Mouse (Mus musculus) ES-E14 (cell line): Measurements from ENCODE around the gene Kmt2b. TPM values are rescaled to one million over a fixed set of nuclear protein-coding genes. Genes with fewer than 3 reads are reported as not detected.

Experiments used
- DNase-seq: peaks from one replicate; pipeline ENCODE4 v3.0.0-alpha.2; 2013; ENCODE audit warnings: low read depth, low spot score
- H3K27ac ChIP-seq: 2 replicates; pipeline ENCODE4 v1.5.1; 2012; ENCODE audit warnings: low read depth, mild to moderate bottlenecking, low read length, moderate library complexity, mixed read lengths; ENCODE audit not compliant: poor library complexity, insufficient read depth, severe bottlenecking
- H3K36me3 ChIP-seq: 2 replicates; pipeline ENCODE4 v1.6.1; 2012; ENCODE audit warnings: mild to moderate bottlenecking, low read length, moderate library complexity, mixed read lengths; ENCODE audit not compliant: control insufficient read depth, poor library complexity, insufficient read depth, severe bottlenecking
- H3K4me1 ChIP-seq, 2 experiments: fragments of 150-350 bp in 1 of 2; sonication (generic) in 1 of 2; 2 replicates each; pipeline ENCODE4 v1.6.1; 2012; ENCODE audit warnings: low read length in 2 of 2, mild to moderate bottlenecking in 1 of 2, mixed read lengths in 1 of 2; ENCODE audit not compliant: control insufficient read depth in 2 of 2, insufficient read depth in 2 of 2, poor library complexity in 1 of 2
- H3K4me3 ChIP-seq, 2 experiments: fragments of 150-350 bp in 1 of 2; sonication (generic) in 1 of 2; 2 replicates each; pipeline ENCODE4 v1.5.1; 2012; ENCODE audit warnings: low read length in 2 of 2, low read depth in 1 of 2, mild to moderate bottlenecking in 1 of 2, mixed read lengths in 1 of 2; ENCODE audit not compliant: insufficient read depth in 1 of 2, poor library complexity in 1 of 2, severe bottlenecking in 1 of 2
- H3K9ac ChIP-seq: 2 replicates; pipeline ENCODE4 v1.6.1; 2012; ENCODE audit warnings: low read depth, mild to moderate bottlenecking, low read length, mixed read lengths; ENCODE audit not compliant: poor library complexity, insufficient read depth, severe bottlenecking
- H3K9me3 ChIP-seq: fragments of 150-350 bp; sonication (generic); 2 replicates; pipeline ENCODE4 v1.6.1; 2012; ENCODE audit warnings: low read depth, mild to moderate bottlenecking, low read length; ENCODE audit not compliant: control insufficient read depth, insufficient read depth
- CHD2 ChIP-seq: IDR thresholded peaks from 2 replicates; pipeline ENCODE4 v1.6.1; 2014; ENCODE audit warnings: mild to moderate bottlenecking, low read depth, low read length, inconsistent platforms
- HCFC1 ChIP-seq: IDR thresholded peaks from 2 replicates; pipeline ENCODE4 v1.6.1; 2012; ENCODE audit warnings: low read length, inconsistent platforms, borderline replicate concordance; ENCODE audit not compliant: insufficient read depth
- MAFK ChIP-seq: IDR thresholded peaks from 2 replicates; pipeline ENCODE4 v1.6.1; 2014; ENCODE audit warnings: mild to moderate bottlenecking, low read depth, low read length, inconsistent platforms; ENCODE audit not compliant: insufficient read depth
- ZC3H11A ChIP-seq: IDR thresholded peaks from 2 replicates; pipeline ENCODE4 v1.6.1; 2012; ENCODE audit warnings: low read depth, mild to moderate bottlenecking, inconsistent platforms, low read length, borderline replicate concordance
- ZNF384 ChIP-seq: IDR thresholded peaks from 2 replicates; pipeline ENCODE4 v1.6.1; 2012; ENCODE audit warnings: low read depth, low read length, inconsistent platforms
- in situ Hi-C, 2 experiments: fragments of 600-800 bp; cut with MboI; formaldehyde crosslinking; loops; one replicate each; pipeline ENCODE4 v1.15.1; 2025; ENCODE audit warnings: low sequenced_read_pairs in 2 of 2, inconsistent platforms in 1 of 2; ENCODE audit not compliant: unreplicated experiment in 2 of 2
- total RNA-seq: library from RNA; depleted of rRNA; stranded (reverse); fragments of 300-350 nt; gene quantifications from 2 replicates; pipeline ENCODE4 v1.2.3, GENCODE M21; 2012

Gene Kmt2b
- total RNA-seq, 1 experiment, result 73.7 TPM

DNA sequence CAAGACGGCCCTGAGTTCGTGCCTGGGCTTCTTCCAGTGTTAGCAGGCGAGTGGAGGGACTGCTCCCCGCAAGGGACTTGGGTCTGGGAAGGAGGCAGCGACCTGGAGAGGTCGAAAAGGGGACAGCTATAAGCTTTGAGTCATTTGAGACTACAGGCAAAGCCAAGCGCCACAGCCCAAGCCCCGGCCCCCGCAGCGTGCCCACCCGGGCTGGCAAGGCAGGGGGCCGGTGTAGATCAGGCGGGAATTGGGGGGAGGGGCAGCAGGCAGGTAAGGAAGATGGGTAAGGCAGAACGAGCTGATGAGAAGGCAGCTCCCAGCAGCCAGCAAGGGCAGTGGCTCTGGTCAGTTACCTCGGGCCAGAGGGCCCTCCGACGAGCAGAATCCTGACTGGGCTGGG lies 62.1 kb downstream of the Kmt2b start:
- peaks cover 1 to 12% of the 10 kb centered on the region in 2 experiments; a peak in 2 of 4 replicates for H3K4me1 ChIP-seq
- DNase-seq, result no peak
- TF ChIP-seq ZNF384, result no peak
- TF ChIP-seq MAFK, result no peak
- no peak for TF ChIP-seq HCFC1
- TF ChIP-seq ZC3H11A, result no peak
- no peak for TF ChIP-seq CHD2
- H3K36me3 ChIP-seq, result no peaks in the 10 kb centered on the region
- in situ Hi-C loops, result no loop called here
- H3K27ac ChIP-seq, result no peak overlapping the region
- 0 out of 2 replicates have a peak overlapping the region, but pooled peaks have one; percentile 7 for H3K9ac ChIP-seq
- H3K4me3 ChIP-seq, result peak overlapping the region; percentile 35 to 52; a peak in 1 of 4 replicates
- H3K9me3 ChIP-seq, result no peaks in the 10 kb centered on the region

DNA sequence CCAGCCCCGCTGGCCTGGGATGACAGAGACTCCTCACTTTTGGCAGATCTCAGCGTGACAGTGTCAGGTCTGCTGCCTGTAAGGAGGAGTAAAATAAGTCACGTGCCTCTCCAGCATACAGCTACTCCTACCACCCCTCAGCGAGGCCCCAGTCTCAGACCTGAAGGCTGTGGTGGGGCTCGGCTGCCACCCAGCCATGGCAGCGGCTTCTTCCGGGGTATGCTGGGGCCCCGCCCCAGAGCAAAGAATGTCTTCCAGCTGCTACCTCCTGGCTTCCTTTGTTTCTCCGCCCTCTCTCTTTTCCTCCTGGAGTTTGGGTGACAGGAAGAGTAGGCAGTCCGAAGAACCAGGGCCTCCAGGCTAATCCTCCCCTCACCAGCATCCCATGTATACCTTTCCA lies 62.6 kb downstream of the Kmt2b start:
- in situ Hi-C loops, result no loop called here
- no peaks in the 10 kb centered on the region for H3K36me3 ChIP-seq
- H3K4me1 ChIP-seq, result peaks cover 1 to 12% of the 10 kb centered on the region in 2 experiments; a peak in 2 of 4 replicates
- no peak overlapping the region for H3K27ac ChIP-seq
- H3K4me3 ChIP-seq, result peak overlapping the region; percentile 35 to 52; a peak in 1 of 4 replicates
- TF ChIP-seq MAFK, result no peak
- TF ChIP-seq HCFC1, result no peak
- no peak for TF ChIP-seq CHD2
- TF ChIP-seq ZC3H11A, result no peak
- TF ChIP-seq ZNF384, result no peak
- no peak overlapping the region for H3K9ac ChIP-seq
- H3K9me3 ChIP-seq, result no peaks in the 10 kb centered on the region
- DNase-seq, result no peak

DNA sequence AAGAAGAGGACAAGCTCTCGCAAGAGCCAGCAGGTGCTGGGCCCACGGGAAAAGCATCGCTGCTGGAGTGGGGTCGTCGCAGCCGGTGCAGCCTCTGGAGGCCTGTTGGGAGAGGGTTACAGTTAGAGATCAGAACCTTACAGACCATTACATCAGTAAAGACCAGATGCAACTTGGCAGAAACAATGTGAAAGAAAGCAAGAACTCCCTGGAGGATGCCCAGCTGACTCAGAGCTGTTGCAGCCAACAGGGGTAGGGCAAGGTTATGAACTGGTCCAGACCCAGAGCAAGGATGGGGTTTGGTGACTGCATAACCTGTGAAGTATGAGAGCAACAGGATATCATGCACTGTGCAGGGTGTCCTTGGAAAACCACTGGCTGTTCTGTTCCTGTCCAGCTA lies 64.0 kb downstream of the Kmt2b start:
- Histone ChIP-seq H3K9ac (no peak overlapping the region), H3K4me1 (peaks cover 1 to 12% of the 10 kb centered on the region in 2 experiments; a peak in 2 of 4 replicates), H3K36me3 (no peaks in the 10 kb centered on the region), H3K27ac (no peak overlapping the region), H3K9me3 (no peaks in the 10 kb centered on the region), H3K4me3 (no peak overlapping the region)
- TF ChIP-seq ZC3H11A (no peak), HCFC1 (no peak), CHD2 (no peak), MAFK (no peak), ZNF384 (no peak)
- no peak for DNase-seq
- in situ Hi-C loops, result no loop called here

DNA sequence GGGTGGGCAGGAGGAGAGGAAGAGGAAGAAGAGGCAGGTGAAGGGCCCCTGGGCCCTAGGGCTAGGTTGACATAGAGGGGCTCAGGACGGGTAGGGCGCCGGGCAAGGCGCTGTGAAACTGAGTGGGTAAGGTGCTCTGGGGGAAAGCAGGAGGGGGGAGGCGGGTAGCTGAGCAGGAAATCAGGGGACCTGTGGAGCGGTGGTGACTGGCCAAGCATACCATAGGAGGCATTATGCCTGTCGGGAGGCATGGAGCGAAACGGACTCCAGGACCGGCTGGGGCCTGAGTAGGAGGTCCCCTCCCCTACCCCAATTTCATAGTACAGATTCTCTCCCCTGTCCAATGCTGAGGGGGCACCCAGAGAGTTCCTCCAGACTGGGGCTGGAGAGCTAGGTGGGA lies 65.7 kb downstream of the Kmt2b start:
- Histone ChIP-seq H3K4me1 (peaks cover 1 to 16% of the 10 kb centered on the region in 2 experiments; a peak in 2 of 4 replicates), H3K27ac (no peak overlapping the region), H3K36me3 (no peaks in the 10 kb centered on the region), H3K9ac (no peak overlapping the region), H3K4me3 (no peak overlapping the region), H3K9me3 (no peaks in the 10 kb centered on the region)
- DNase-seq, result no peak
- in situ Hi-C loops, result no loop called here
- no peak for TF ChIP-seq ZNF384
- no peak for TF ChIP-seq CHD2
- no peak for TF ChIP-seq ZC3H11A
- TF ChIP-seq HCFC1, result no peak
- no peak for TF ChIP-seq MAFK

DNA sequence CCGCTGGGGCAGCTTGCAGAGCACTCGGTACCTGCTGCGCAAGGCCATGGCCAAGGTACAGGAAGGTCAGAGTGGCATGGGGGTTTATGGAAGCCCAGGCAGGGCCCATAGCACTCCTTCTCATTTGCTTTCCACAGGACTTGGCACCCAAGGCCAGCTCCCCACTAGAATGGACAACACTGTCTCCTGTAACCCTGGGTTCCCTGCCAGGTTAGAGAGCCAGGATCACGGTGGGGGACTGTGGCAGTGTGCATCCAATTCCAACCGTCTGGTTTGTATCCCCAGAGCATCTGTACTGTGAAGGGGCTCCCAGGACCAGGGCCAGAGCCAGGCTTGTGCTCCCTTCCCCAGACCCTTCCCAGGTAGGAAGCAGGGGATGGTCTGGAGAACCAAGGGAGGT lies 67.7 kb downstream of the Kmt2b start:
- DNase-seq, result no peak
- no peaks in the 10 kb centered on the region for H3K36me3 ChIP-seq
- H3K4me1 ChIP-seq, result peaks cover under 1 to 6% of the 10 kb centered on the region in 2 experiments; a peak in 2 of 4 replicates
- H3K9ac ChIP-seq, result no peak overlapping the region
- H3K9me3 ChIP-seq, result no peaks in the 10 kb centered on the region
- no peak overlapping the region for H3K4me3 ChIP-seq
- in situ Hi-C loops, result no loop called here
- TF ChIP-seq MAFK (no peak), HCFC1 (no peak), ZC3H11A (no peak), ZNF384 (no peak), CHD2 (no peak)
- no peak overlapping the region for H3K27ac ChIP-seq
